Mouse (Mus musculus): ENCODE measurements around the gene L3mbtl4. TPM values are rescaled to one million over a fixed set of nuclear protein-coding genes. Genes with fewer than 3 reads are reported as not detected.

The L3mbtl4 gene
- polyA plus RNA-seq, 1 experiment from 2014 or later: 0.08 TPM

DNA sequence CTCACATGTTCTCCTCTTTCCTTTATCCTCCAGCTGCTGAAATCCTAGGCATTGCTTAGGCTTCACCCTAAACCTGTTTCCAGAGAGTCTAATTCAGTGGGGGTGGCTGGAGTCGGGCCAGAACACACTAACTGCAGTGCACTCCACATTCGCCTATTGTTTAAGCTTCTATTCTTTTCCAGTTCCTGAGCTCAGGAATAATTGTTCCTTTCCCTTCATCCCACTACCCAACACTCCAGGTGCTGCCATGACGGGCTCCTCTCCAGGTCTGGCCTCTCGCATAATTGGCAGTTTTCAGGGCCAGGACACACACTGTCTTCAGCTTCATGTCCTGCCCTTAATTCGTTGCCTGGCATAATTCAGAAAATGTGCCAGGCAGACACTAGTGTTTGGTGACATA lies 437.1 kb downstream of the L3mbtl4 start:
- no peak overlapping the region for H3K9ac ChIP-seq
- 81% methylated on average over 5 of the region's 5 CpGs for WGBS
- H3K36me3 ChIP-seq: no peaks in the 10 kb centered on the region
- no peaks in the 10 kb centered on the region for H3K27me3 ChIP-seq
- H3K4me2 ChIP-seq (replicated peaks): no peak overlapping the region
- no peaks in the 10 kb centered on the region for H3K4me1 ChIP-seq
- H3K27ac ChIP-seq: no peak overlapping the region
- H3K9me3 ChIP-seq: no peaks in the 10 kb centered on the region
- ATAC-seq (ENCODE audit: insufficient number of reproducible peaks, insufficient read depth, low FRiP score, low TSS enrichment): no peak
- no peak overlapping the region for H3K4me3 ChIP-seq

DNA sequence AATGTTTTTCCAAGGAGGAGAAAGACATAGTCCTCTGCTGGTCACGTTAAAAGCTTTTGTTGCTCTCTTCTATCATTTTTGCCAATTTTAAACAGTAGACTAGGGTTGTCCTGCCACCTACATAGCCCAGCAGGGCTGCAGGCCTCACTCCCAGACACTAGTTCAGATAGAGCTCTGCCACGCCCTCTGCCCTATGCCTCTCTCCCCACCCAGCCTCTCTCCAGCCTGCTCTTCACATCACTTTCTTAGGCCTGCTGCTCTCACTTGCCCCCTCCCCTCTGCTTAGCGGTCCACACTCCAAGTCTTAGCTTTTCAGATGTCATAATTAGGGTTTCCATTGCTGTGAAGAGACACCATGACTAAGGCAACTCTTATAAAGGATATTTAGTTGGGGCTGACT lies 437.8 kb downstream of the L3mbtl4 start:
- no peak overlapping the region for H3K9ac ChIP-seq
- no peak for ATAC-seq (ENCODE audit: insufficient number of reproducible peaks, insufficient read depth, low FRiP score, low TSS enrichment)
- WGBS: 84% methylated on average over 3 of the region's 3 CpGs
- H3K9me3 ChIP-seq: no peaks in the 10 kb centered on the region
- H3K4me2 ChIP-seq (replicated peaks): no peak overlapping the region
- no peaks in the 10 kb centered on the region for H3K36me3 ChIP-seq
- H3K27ac ChIP-seq: no peak overlapping the region
- no peaks in the 10 kb centered on the region for H3K4me1 ChIP-seq
- no peaks in the 10 kb centered on the region for H3K27me3 ChIP-seq
- no peak overlapping the region for H3K4me3 ChIP-seq

DNA sequence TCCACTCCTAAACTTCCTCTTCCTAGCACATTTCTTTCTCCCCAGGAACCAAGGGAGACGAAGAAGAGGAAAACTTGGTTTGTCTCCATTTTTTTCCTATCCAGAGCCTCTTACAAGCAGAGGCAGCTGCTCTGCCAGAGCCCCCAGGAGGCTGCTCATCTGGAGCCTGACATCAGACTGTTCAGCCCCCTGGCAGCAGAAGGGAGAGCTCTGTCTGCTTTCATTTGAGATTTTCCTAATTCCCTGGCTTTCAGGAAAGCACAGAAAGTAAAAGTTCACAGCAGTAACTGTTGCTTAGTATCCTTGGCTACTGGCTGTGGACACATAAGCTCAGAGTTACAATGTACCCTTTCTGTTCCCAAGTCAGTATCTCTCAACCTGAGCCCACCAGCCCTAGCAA lies 474.7 kb downstream of the L3mbtl4 start:
- Histone ChIP-seq H3K27me3 (0 out of 2 replicates have a peak, but pooled peaks cover 3% of the 10 kb centered on the region), H3K4me3 (no peak overlapping the region), H3K9me3 (no peaks in the 10 kb centered on the region), H3K36me3 (no peaks in the 10 kb centered on the region), H3K4me2 (replicated peaks) (no peak overlapping the region), H3K4me1 (no peaks in the 10 kb centered on the region), H3K9ac (no peak overlapping the region), H3K27ac (no peak overlapping the region)
- WGBS: 41% methylated on average over 1 of the region's 1 CpGs
- ATAC-seq (ENCODE audit: insufficient number of reproducible peaks, insufficient read depth, low FRiP score, low TSS enrichment): no peak

DNA sequence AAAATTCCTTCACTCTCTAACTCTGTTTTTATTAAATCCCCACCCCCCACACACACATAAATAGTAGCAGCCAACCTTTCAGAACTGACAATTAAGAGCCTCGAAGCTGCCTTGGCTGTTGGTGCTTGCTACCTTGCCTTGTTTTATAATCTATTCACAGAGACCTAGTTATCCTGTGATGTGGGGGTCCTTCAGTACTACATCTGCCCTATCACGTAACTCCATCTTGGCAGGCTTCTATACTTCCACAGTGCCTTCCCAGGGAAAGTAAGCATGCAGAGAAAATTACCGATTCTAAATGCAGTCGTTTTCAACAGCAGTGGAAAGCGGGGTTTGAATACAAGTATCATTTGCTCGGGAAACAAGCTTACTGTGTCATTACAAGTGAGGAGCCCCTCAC lies 476.9 kb downstream of the L3mbtl4 start:
- no peaks in the 10 kb centered on the region for H3K9me3 ChIP-seq
- no peak overlapping the region for H3K4me3 ChIP-seq
- ATAC-seq (ENCODE audit: insufficient number of reproducible peaks, insufficient read depth, low FRiP score, low TSS enrichment): no peak
- 0 out of 2 replicates have a peak, but pooled peaks cover 3% of the 10 kb centered on the region for H3K27me3 ChIP-seq
- H3K27ac ChIP-seq: no peak overlapping the region
- no peaks in the 10 kb centered on the region for H3K36me3 ChIP-seq
- no peak overlapping the region for H3K4me2 ChIP-seq (replicated peaks)
- no peak overlapping the region for H3K9ac ChIP-seq
- 64% methylated on average over 6 of the region's 6 CpGs for WGBS
- H3K4me1 ChIP-seq: no peaks in the 10 kb centered on the region

DNA sequence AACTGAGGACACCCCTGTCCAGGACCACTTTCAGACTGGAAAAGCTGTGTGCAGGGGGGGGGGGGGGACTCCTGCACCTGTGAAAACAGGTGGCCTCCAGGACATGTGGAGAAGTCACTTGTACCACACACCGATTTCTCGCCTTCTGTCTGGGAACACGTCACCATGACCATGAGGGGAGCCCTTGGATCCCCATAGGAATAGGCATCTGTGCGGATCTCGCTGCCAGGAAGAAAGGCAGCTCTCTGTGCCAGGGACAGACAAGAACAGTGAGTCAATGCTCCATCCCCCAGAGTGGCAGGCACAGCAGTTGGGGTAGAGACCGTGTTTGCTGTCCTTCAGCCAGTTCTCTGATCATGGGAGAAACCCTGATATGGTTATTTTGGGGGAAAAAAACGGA lies 479.5 kb downstream of the L3mbtl4 start:
- Histone ChIP-seq H3K4me2 (replicated peaks) (no peak overlapping the region), H3K4me1 (no peaks in the 10 kb centered on the region), H3K4me3 (no peak overlapping the region), H3K9me3 (no peaks in the 10 kb centered on the region), H3K27me3 (0 out of 2 replicates have a peak, but pooled peaks cover 3% of the 10 kb centered on the region), H3K27ac (no peak overlapping the region), H3K36me3 (no peaks in the 10 kb centered on the region), H3K9ac (no peak overlapping the region)
- ATAC-seq (ENCODE audit: insufficient number of reproducible peaks, insufficient read depth, low FRiP score, low TSS enrichment): no peak
- 79% methylated on average over 7 of the region's 7 CpGs for WGBS

DNA sequence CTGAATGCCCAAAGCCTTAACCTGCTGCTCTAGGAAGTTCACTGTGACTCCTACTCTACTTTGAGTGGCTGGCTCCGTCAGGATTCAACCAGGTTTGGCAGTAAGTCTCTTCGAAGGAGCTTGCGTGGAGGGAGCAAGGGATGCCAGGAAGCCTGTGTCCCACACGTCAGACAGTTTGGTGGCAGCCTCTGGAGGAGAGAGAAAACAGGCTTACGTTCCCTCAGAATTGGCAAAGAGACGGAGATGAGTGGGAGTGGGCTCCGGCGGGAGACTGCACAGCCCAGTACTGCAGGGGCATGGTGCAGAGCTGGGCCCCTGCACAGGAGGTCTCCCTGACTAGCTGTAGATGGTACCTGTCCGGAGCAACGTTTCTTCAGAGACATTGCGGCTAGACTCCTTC lies 481.2 kb downstream of the L3mbtl4 start:
- Histone ChIP-seq H3K4me3 (no peak overlapping the region), H3K4me1 (no peaks in the 10 kb centered on the region), H3K36me3 (no peaks in the 10 kb centered on the region), H3K27me3 (0 out of 2 replicates have a peak, but pooled peaks cover 3% of the 10 kb centered on the region), H3K27ac (no peak overlapping the region), H3K9ac (no peak overlapping the region), H3K9me3 (no peaks in the 10 kb centered on the region), H3K4me2 (replicated peaks) (no peak overlapping the region)
- WGBS: 90% methylated on average over 11 of the region's 11 CpGs
- no peak for ATAC-seq (ENCODE audit: insufficient number of reproducible peaks, insufficient read depth, low FRiP score, low TSS enrichment)

DNA sequence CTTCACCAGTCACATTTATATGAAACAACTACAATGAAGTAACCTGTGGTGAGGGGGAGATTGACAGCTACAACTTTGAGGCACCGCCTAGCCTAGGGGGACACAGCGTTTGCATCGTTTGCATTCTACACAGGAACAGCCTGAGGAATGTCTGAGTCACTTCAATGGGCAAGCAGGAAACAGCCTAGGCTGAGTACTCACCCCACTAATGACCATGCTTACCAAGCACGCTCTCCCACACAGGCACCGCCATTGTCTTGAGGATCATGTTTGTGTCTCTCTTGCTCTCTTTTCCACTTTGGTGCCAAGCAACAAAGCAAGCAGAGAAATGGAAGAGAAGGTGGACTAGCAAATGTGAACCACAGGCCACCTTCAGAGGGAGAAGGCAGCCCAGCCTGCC lies 484.8 kb downstream of the L3mbtl4 start:
- H3K4me2 ChIP-seq (replicated peaks): no peak overlapping the region
- no peak for ATAC-seq (ENCODE audit: insufficient number of reproducible peaks, insufficient read depth, low FRiP score, low TSS enrichment)
- 48% methylated on average over 5 of the region's 5 CpGs for WGBS
- no peak overlapping the region for H3K9ac ChIP-seq
- no peaks in the 10 kb centered on the region for H3K4me1 ChIP-seq
- no peaks in the 10 kb centered on the region for H3K9me3 ChIP-seq
- H3K4me3 ChIP-seq: no peak overlapping the region
- no peaks in the 10 kb centered on the region for H3K36me3 ChIP-seq
- no peaks in the 10 kb centered on the region for H3K27me3 ChIP-seq
- no peak overlapping the region for H3K27ac ChIP-seq

DNA sequence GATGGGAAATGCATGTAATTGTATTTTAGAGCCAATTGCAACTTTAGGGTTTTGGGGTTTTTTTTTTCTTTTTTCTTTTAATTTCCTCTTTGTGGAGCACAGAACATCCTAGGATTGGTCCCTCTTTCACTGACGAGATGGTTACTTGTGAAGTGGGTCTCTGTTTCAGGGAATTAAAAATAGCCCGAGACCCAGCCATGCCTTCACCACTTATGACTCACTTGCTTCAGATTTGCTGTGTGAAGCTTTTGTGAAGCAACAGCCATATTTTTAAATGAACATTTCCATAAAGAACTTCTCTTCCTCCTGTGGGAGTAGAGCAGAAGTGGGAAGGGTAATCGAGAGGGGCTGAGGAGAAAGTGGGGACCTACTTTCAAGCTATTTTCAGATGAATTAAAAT lies 485.3 kb downstream of the L3mbtl4 start:
- Histone ChIP-seq H3K4me2 (replicated peaks) (no peak overlapping the region), H3K9me3 (no peaks in the 10 kb centered on the region), H3K9ac (no peak overlapping the region), H3K36me3 (no peaks in the 10 kb centered on the region), H3K27ac (no peak overlapping the region), H3K27me3 (no peaks in the 10 kb centered on the region), H3K4me3 (no peak overlapping the region), H3K4me1 (no peaks in the 10 kb centered on the region)
- WGBS: 86% methylated on average over 3 of the region's 3 CpGs
- no peak for ATAC-seq (ENCODE audit: insufficient number of reproducible peaks, insufficient read depth, low FRiP score, low TSS enrichment)

DNA sequence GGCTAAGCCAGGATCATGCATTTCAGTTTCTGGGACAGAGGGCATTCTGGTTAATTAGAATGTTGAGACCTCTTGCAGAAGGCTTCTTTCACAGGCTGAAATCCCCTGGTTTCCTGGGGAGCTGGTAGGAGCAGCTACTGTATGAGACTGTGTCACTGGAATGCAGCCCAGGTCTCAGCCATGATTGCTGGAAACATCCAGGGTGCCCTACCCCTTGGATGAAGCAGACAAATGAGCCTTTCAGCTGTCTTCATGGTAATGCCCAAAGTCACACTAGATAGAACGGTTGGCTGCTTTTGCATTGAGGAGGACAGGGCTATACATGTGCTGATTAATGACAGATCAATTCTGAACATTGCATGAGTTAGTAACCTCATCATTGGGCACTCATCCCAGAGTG lies 486.4 kb downstream of the L3mbtl4 start:
- WGBS: 80% methylated on average over 1 of the region's 1 CpGs
- no peak overlapping the region for H3K9ac ChIP-seq
- H3K4me1 ChIP-seq: no peaks in the 10 kb centered on the region
- H3K27me3 ChIP-seq: no peaks in the 10 kb centered on the region
- no peaks in the 10 kb centered on the region for H3K9me3 ChIP-seq
- no peak overlapping the region for H3K4me2 ChIP-seq (replicated peaks)
- no peak overlapping the region for H3K4me3 ChIP-seq
- no peak overlapping the region for H3K27ac ChIP-seq
- ATAC-seq (ENCODE audit: insufficient number of reproducible peaks, insufficient read depth, low FRiP score, low TSS enrichment): no peak
- no peaks in the 10 kb centered on the region for H3K36me3 ChIP-seq

DNA sequence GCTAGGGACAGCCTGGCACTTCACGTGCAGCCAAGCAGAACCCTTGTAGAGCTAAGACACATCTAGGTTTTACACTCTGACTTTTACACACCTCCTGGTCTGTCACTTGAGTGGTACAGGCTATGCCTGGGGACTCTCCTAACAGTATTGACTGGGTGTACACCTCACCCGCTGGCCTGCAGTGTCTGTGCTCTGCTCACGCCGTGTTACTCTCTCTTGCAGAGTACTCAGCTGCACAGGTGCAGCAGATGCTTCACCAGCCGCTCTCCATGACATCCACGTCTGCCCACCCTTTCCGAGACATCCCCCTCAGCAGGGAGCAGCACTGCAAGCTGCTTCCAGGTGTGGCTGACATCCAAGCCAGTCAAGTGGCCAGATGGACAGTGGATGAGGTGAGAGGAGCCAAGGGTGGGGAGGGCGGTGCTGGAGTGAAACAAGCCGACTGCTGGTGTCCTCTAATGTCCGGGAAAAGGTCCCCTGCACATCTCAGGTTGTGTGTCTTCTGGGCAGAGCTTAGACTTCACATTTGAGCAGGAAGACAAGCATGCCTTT lies 490.8 kb downstream of the L3mbtl4 start:
- H3K9me3 ChIP-seq: no peaks in the 10 kb centered on the region
- no peaks in the 10 kb centered on the region for H3K27me3 ChIP-seq
- H3K9ac ChIP-seq: no peak overlapping the region
- no peak overlapping the region for H3K4me3 ChIP-seq
- no peaks in the 10 kb centered on the region for H3K36me3 ChIP-seq
- WGBS: 90% methylated on average over 10 of the region's 10 CpGs
- no peak overlapping the region for H3K4me2 ChIP-seq (replicated peaks)
- ATAC-seq (ENCODE audit: insufficient number of reproducible peaks, insufficient read depth, low FRiP score, low TSS enrichment): no peak
- H3K27ac ChIP-seq: no peak overlapping the region
- H3K4me1 ChIP-seq: no peaks in the 10 kb centered on the region

DNA sequence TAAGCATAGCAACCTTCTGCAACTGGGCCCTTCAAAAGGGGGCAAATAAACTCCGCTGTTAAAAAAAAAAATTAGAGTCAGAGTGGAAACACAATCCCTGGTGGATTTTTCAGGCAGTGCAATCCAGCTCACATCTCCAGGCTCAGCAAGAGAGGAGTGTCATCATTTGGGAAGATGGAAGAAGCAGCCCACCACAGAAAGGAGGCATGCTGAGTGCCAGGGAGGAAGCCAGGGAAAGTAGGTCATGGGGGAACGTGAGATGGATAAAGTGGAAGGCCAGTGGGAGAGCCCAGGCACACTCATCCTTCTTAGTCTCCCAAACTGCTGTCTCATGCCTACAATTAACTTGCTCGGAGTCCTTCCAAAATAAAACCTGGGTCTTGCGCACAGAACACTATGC lies 496.0 kb downstream of the L3mbtl4 start:
- 80% methylated on average over 4 of the region's 4 CpGs for WGBS
- Histone ChIP-seq H3K4me3 (no peak overlapping the region), H3K9ac (no peak overlapping the region), H3K36me3 (no peaks in the 10 kb centered on the region), H3K4me1 (no peaks in the 10 kb centered on the region), H3K27me3 (no peaks in the 10 kb centered on the region), H3K27ac (no peak overlapping the region), H3K4me2 (replicated peaks) (no peak overlapping the region), H3K9me3 (no peaks in the 10 kb centered on the region)
- no peak for ATAC-seq (ENCODE audit: insufficient number of reproducible peaks, insufficient read depth, low FRiP score, low TSS enrichment)

DNA sequence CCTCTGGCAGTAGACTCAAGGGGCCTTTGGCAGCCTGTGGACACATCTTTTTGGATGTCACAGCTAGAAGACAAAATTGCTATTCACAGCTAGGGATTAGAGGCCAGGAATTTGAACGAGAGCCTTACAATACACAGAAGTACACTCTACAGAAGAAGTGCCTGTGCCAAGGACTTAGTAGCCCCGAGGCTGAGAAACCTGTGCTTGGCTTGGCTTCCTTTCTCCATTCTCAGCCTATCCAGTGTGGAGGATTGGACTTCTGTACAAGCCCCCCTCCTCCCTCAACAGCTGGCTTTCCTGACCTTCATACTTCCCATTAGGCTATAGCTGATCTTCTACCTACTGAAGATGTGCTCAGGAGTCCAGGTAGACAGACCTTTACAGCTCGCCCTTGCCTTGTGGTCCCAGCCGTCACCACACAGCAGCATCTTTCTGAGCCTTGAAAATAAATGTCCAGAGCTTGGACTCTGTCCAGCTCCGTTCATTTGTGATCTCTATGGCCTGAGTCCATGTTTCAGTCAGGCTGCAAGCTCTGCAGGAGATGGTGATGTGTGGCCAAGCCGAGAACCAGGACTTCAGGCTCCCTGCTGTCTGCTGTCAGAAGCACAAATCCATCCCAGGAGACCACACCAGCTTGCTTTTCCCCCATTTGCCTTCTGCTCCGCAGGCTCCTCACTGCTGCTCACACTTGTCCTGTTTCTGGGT lies 497.6 kb downstream of the L3mbtl4 start:
- ATAC-seq (ENCODE audit: insufficient number of reproducible peaks, insufficient read depth, low FRiP score, low TSS enrichment): no peak
- 64% methylated on average over 7 of the region's 7 CpGs for WGBS

More for the DNA sequence above, 497.6 kb downstream of the L3mbtl4 start:
- no peaks in the 10 kb centered on the region for H3K36me3 ChIP-seq
- H3K4me3 ChIP-seq: no peak overlapping the region
- H3K4me1 ChIP-seq: no peaks in the 10 kb centered on the region
- no peak overlapping the region for H3K4me2 ChIP-seq (replicated peaks)
- no peaks in the 10 kb centered on the region for H3K9me3 ChIP-seq
- H3K27ac ChIP-seq: no peak overlapping the region
- H3K9ac ChIP-seq: no peak overlapping the region
- H3K27me3 ChIP-seq: no peaks in the 10 kb centered on the region
